ENCODE assay signal across 8 mouse cellular contexts in genomic region chr9:106288864-106289263, GRCm38 (mm10). TPM values are rescaled to one million over a fixed set of nuclear protein-coding genes. Genes with fewer than 3 reads are reported as not detected.
DNase-seq lines count a peak whose midpoint lies in the region; ATAC-seq and TF ChIP-seq lines count a peak whose summit lies in the region.

No protein-coding gene starts in this region.

- H3K4me2 ChIP-seq in heart, embryonic 15.5 days = no peak overlapping the region
- no peak overlapping the region for H3K4me2 ChIP-seq in kidney, postnatal 0 days (ENCODE audit: low read length)
- no peak overlapping the region for H3K4me2 ChIP-seq in liver, embryonic 12.5 days
- H3K4me2 ChIP-seq in neural tube, embryonic 13.5 days = no peak overlapping the region

- no peak overlapping the region for H3K4me3 ChIP-seq in bone marrow, adult 2 months (replicated peaks; ENCODE audit: control insufficient read depth, low read depth, low read length)
- no peak overlapping the region for H3K4me3 ChIP-seq in embryonic fibroblast, embryonic 13.5 days (ENCODE audit: insufficient read depth, low read length)
- H3K4me3 ChIP-seq in heart, embryonic 15.5 days = no peak overlapping the region
- H3K4me3 ChIP-seq in kidney, postnatal 0 days (replicated peaks; ENCODE audit: low read depth, low read length) = no peak overlapping the region
- H3K4me3 ChIP-seq in liver, embryonic 12.5 days = no peak overlapping the region
- H3K4me3 ChIP-seq in neural tube, embryonic 13.5 days = no peak overlapping the region

- no peaks in the 10 kb centered on the region for H3K4me1 ChIP-seq in bone marrow, adult 2 months (ENCODE audit: control insufficient read depth, insufficient read depth, low read length)
- no peaks in the 10 kb centered on the region for H3K4me1 ChIP-seq in embryonic fibroblast, embryonic 13.5 days (ENCODE audit: control insufficient read depth, insufficient read depth, low read length)
- no peaks in the 10 kb centered on the region for H3K4me1 ChIP-seq in heart, embryonic 15.5 days (replicated peaks)
- no peaks in the 10 kb centered on the region for H3K4me1 ChIP-seq in kidney, postnatal 0 days (replicated peaks; ENCODE audit: insufficient read depth, low read length)
- no peaks in the 10 kb centered on the region for H3K4me1 ChIP-seq in liver, embryonic 12.5 days
- no peaks in the 10 kb centered on the region for H3K4me1 ChIP-seq in neural tube, embryonic 13.5 days (replicated peaks)

- H3K36me3 ChIP-seq in heart, embryonic 15.5 days = peaks cover 36% of the 10 kb centered on the region
- peaks cover 7% of the 10 kb centered on the region; the same call in 1 of the 2 replicates for H3K36me3 ChIP-seq in kidney, postnatal 0 days (ENCODE audit: insufficient read depth, low read length)
- peaks cover 87% of the 10 kb centered on the region for H3K36me3 ChIP-seq in liver, embryonic 12.5 days
- H3K36me3 ChIP-seq in neural tube, embryonic 13.5 days = peaks cover 11% of the 10 kb centered on the region; the same call in 1 of the 2 replicates

- peak; percentile 56; the same call in 1 of the 2 replicates for ATAC-seq in heart, embryonic 15.5 days (replicated peaks; ENCODE audit: insufficient number of reproducible peaks, insufficient read depth, low FRiP score, low read depth)
- ATAC-seq in kidney, postnatal 0 days (replicated peaks; ENCODE audit: low FRiP score, low read depth) = peak; percentile 76
- ATAC-seq in liver, embryonic 12.5 days = 0 out of 2 replicates have a peak, but pooled peaks have one; percentile 36
- ATAC-seq in neural tube, embryonic 13.5 days (ENCODE audit: low read depth) = peak; percentile 83

- H3K27me3 ChIP-seq in heart, embryonic 15.5 days = no peaks in the 10 kb centered on the region
- H3K27me3 ChIP-seq in kidney, postnatal 0 days (ENCODE audit: insufficient read depth, low read length) = no peaks in the 10 kb centered on the region
- H3K27me3 ChIP-seq in liver, embryonic 12.5 days (replicated peaks) = no peaks in the 10 kb centered on the region
- H3K27me3 ChIP-seq in neural tube, embryonic 13.5 days = no peaks in the 10 kb centered on the region

- TF ChIP-seq POLR2A in bone marrow, adult 2 months (IDR thresholded peaks at IDR 0.05; ENCODE audit: borderline replicate concordance, control insufficient read depth, low read depth, low read length) = no peak
- no peak for TF ChIP-seq POLR2A in embryonic fibroblast, embryonic 13.5 days (IDR thresholded peaks at IDR 0.05; ENCODE audit: low read depth, low read length)

- TF ChIP-seq CTCF in bone marrow, adult 2 months (IDR thresholded peaks at IDR 0.05; ENCODE audit: control insufficient read depth, insufficient read depth, low read length) = peak; percentile 87
- TF ChIP-seq CTCF in embryonic fibroblast, embryonic 13.5 days (IDR thresholded peaks at IDR 0.05; ENCODE audit: borderline replicate concordance, insufficient read depth, low read length) = peak; percentile 89
- TF ChIP-seq CTCF in kidney, postnatal 0 days (IDR thresholded peaks at IDR 0.05; ENCODE audit: low read depth) = peak; percentile 92

- WGBS in bone marrow, adult 2 months = 34% methylated on average over 3 of the region's 3 CpGs
- WGBS in heart, embryonic 15.5 days = 17% methylated on average over 3 of the region's 3 CpGs
- WGBS in kidney, postnatal 0 days = 17% methylated on average over 3 of the region's 3 CpGs
- 26% methylated on average over 3 of the region's 3 CpGs for WGBS in liver, embryonic 12.5 days (ENCODE audit: insufficient replicate concordance)
- 37% methylated on average over 3 of the region's 3 CpGs for WGBS in neural tube, embryonic 13.5 days

- peak; percentile 88 for DNase-seq in CD4-positive, CD25-positive, alpha-beta regulatory T cell, adult 2 months (ENCODE audit: low read depth, low spot score)
- DNase-seq in kidney, postnatal 0 days (ENCODE audit: low spot score) = peak; percentile 83
- DNase-seq in testis, postnatal 10 days (ENCODE audit: low spot score) = peak; percentile 88

- no peaks in the 10 kb centered on the region for H3K9me3 ChIP-seq in heart, embryonic 15.5 days (replicated peaks)
- H3K9me3 ChIP-seq in kidney, postnatal 0 days (replicated peaks; ENCODE audit: low read length) = no peaks in the 10 kb centered on the region
- no peaks in the 10 kb centered on the region for H3K9me3 ChIP-seq in liver, embryonic 12.5 days (replicated peaks)
- H3K9me3 ChIP-seq in neural tube, embryonic 13.5 days = no peaks in the 10 kb centered on the region

- H3K27ac ChIP-seq in bone marrow, adult 2 months (ENCODE audit: control insufficient read depth, insufficient read depth, low read depth, low read length, poor library complexity) = no peak overlapping the region
- no peak overlapping the region for H3K27ac ChIP-seq in embryonic fibroblast, embryonic 13.5 days (ENCODE audit: insufficient read depth, low read length)
- H3K27ac ChIP-seq in heart, embryonic 15.5 days = no peak overlapping the region
- H3K27ac ChIP-seq in kidney, postnatal 0 days = no peak overlapping the region
- H3K27ac ChIP-seq in liver, embryonic 12.5 days = no peak overlapping the region
- H3K27ac ChIP-seq in neural tube, embryonic 13.5 days (replicated peaks) = no peak overlapping the region

- no peak overlapping the region for H3K9ac ChIP-seq in heart, embryonic 15.5 days
- no peak overlapping the region for H3K9ac ChIP-seq in kidney, postnatal 0 days (ENCODE audit: low read depth, low read length)
- no peak overlapping the region for H3K9ac ChIP-seq in liver, embryonic 12.5 days
- H3K9ac ChIP-seq in neural tube, embryonic 13.5 days = no peak overlapping the region

RNA-seq across cellular contexts. Expression of gene Poc1a, which starts 8.0 kb away (rescaled TPM):
- 45.1 and 46.9 TPM in 2 replicates for polyA plus RNA-seq in bone marrow, adult 2 months (2011; ENCODE audit: insufficient read depth, insufficient read length, low replicate concordance, missing spikeins)
- 9.4 and 12.0 TPM in 2 replicates for polyA plus RNA-seq in embryonic fibroblast, embryonic 13.5 days (2011; ENCODE audit: insufficient read length, low read depth, missing spikeins)
- 23.7 and 26.8 TPM in 2 replicates for polyA plus RNA-seq in heart, embryonic 15.5 days (2015; fragmentation: Nextera tagmentation; extraction: Ambion mirVana)
- 13.1 and 14.5 TPM in 2 replicates for polyA plus RNA-seq in kidney, postnatal 0 days (2015; fragmentation: Nextera tagmentation; extraction: Ambion mirVana)
- 28.8 and 29.0 TPM in 2 replicates for polyA plus RNA-seq in liver, embryonic 12.5 days (2016; fragmentation: Nextera tagmentation; extraction: Ambion mirVana)
- 8.0 and 8.4 TPM in 2 replicates for polyA plus RNA-seq in neural tube, embryonic 13.5 days (2015; fragmentation: Nextera tagmentation; extraction: Ambion mirVana)

RNA-seq across cellular contexts. Expression of gene Alas1, which starts 40.4 kb away (rescaled TPM):
- polyA plus RNA-seq in bone marrow, adult 2 months (2011; ENCODE audit: insufficient read depth, insufficient read length, low replicate concordance, missing spikeins) = 22.5 and 59.7 TPM in 2 replicates
- 54.2 and 54.7 TPM in 2 replicates for polyA plus RNA-seq in embryonic fibroblast, embryonic 13.5 days (2011; ENCODE audit: insufficient read length, low read depth, missing spikeins)
- polyA plus RNA-seq in heart, embryonic 15.5 days (2015; fragmentation: Nextera tagmentation; extraction: Ambion mirVana) = 168 and 187 TPM in 2 replicates
- polyA plus RNA-seq in kidney, postnatal 0 days (2015; fragmentation: Nextera tagmentation; extraction: Ambion mirVana) = 142 and 152 TPM in 2 replicates
- 37.6 and 41.1 TPM in 2 replicates for polyA plus RNA-seq in liver, embryonic 12.5 days (2016; fragmentation: Nextera tagmentation; extraction: Ambion mirVana)
- polyA plus RNA-seq in neural tube, embryonic 13.5 days (2015; fragmentation: Nextera tagmentation; extraction: Ambion mirVana) = 96.8 and 101 TPM in 2 replicates
